Mouse (Mus musculus): ENCODE measurements around the gene Zfp683.

Zfp683 gene

DNA sequence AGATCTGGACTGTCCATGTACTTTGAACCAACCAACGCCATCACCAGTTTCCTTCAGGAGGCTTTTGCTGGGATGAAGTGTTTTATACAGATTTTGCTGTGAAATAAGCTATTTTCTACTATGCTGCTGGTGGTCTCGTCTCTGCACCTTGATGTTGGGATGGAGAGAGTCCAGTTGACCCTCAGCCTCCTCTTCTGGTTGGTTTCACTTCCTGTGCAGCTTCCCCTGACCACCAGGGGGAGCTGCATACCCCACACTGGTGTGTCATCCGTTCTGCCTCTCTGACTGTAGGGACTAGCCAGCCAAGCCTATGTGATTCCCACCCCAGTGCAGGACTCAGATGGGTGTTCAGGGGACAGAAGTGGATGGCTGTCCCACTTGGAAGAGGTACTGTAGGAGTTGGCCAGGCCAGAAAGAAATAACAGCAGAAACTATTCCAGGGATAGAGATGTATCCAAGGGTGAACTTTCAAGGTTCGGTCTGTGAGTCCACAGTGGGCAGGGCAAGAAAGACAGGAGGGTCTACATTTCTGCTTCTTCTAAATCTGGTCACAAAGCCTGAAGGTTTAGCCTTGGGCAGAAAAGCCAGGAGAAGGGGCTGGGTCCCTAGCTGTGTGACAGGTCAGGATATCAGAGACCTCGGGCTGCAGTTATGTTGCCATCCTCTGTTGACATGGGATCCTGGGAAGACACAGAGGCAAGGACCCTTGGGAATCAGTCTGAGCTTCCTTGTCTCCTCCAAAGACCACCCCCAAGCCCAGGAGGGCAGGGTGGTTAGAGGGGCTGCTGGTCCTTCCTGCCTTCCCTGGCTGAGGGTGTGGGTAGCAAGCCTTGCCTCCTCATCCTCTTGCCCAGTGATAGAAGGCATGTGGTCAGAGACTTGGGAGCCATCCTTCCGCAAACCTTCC is 39.0 kb downstream of the Zfp683 start:
- DNase-seq (ENCODE audit: low read depth): peak; percentile 56

DNA sequence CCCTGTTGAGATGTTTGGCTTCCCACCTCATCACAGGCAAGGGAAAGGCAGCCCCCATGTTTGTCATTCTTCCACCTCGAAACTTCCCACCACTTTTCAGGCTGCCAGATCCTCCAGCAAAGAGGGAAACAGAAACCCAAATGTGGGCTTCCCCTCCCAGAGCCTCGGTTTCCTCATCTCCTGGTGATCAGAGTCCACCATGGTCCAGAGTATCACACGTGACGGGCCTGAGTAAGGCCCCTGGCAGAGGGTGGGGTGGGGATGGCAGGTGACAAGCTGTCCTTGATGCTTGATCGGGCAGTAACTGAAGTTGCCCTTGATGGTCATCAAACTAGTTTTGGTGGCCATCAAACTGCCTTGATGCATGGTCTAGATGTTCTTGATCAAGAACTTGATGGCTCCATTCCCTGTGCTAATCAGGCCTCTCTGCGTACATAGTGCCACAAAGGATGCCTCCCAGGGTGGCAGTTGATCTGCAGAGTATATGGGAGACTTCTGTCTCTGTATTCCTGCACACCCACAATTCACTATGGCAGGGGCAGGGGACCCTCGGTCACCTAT is 40.4 kb downstream of the Zfp683 start:
- DNase-seq (ENCODE audit: low read depth): no peak

DNA sequence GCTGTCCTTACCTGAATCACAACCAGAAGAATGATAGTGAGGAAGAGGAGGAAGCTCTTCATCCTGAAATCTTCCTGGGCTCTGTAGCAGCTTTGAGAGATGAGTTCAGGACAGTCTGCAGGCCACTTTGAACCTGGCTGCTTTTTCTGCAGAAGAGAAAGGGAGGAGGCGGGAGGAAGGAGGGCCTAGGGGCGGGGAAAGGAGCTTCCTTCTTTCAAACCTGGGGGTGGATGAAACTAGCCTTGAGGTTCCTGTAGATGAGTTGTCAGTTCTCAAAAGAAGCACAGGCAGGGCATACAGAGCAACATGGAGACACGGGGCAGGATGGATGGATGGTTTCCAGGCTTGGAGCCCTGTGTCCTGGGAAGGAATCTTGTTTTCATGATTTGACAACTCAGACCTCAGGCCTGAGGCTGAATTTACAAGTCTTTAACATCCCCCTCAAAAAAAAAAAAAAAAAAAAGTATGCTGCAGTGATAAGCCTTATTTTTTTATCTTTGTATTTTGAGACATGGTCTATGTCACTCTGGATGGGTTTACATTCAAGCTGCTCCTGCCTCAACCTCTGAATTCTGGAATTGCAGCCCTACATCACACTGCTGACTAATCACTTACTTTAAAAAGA is 41.4 kb downstream of the Zfp683 start, which contains the start of gene Cd52:
Cd52 (minus strand) TSS at position 160 of the 625 bp plus-strand sequence.
- DNase-seq (ENCODE audit: low read depth): no peak

DNA sequence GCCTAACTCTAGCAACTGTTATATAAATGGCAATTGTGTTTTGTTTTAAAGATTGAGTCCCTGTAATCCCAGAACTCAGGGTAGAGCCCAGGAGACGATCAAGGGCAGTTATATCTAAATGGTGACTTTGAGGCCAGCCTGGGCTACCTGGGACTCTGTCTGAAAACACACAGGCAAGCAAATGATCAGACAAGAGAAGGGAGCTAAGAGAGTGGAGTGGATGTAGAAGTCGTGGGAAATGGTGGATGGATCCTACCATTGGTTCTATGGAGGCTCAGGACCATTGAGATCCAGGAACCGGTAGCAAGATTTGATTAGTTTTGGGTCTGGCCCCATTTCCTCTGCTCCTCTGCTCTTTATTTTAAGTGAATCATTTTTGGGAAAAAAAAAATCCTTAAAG is 42.5 kb downstream of the Zfp683 start:
- no peak for DNase-seq (ENCODE audit: low read depth)

DNA sequence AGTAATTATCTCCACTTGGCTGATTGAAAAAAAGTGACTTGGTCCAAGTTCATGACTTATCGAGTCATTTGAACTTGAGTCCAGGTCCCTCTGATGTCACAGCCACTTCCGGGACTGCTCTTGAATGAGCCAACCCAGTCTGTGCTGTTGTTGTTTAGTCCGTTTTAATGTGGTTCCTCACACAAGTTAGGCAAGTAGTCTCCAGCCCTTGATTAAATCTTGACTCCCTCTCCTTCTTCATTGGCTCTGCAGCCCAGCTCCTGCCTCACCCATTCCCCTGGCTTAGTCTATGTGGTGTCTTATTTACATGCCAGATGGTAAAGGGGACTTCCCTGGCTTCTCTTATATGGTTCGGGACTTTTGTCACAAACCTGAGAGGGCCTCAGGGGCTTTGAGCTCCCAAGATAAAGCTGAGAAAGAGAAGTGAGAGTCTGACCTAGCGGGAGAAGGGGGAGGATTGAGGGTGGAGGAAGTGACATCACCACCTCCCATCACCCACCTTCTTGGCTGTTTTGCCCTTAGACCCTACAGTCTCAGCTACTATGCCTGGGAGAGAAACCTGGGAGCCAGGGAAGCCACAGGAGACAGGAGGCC is 43.5 kb downstream of the Zfp683 start:
- DNase-seq (ENCODE audit: low read depth): no peak

DNA sequence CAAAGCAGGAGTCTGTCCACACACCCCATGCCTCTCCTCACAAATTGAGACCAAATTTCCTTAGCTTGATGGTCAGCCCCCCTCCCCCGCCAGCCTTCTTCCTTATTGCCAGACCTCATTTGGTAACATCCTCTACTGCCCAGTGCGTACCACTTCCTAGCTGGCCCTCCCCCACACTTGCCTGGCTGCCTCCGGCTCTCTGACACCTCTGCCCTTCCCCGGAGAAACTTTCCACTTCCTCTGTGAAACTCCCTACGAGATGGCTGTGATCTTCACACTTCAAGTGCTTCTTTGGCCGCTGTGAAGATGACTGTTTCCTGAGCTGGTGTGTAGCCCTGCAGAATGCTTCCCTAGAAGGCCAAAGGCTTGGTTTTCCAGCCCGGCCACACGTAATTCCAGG is 45.0 kb downstream of the Zfp683 start:
- no peak for DNase-seq (ENCODE audit: low read depth)

DNA sequence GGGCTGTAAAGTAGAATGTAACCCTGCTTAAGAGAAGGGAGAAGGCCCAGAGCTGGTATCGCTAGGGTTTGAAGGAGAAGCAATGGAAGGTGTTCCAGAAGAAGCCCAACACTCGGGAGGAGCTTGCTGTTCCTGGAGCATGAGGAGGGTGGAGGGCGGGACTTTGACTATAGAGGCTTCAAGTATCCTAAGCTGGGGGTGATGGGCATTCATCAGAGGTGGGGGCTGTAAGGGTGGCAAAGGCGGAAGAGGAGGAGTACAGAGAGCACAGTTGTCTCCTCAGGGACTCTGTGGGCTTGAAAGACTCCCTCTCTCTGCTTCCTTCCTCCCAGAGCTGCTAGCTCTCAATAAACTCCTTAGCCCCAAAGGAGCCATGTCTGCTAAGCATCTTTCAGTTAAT is 46.6 kb downstream of the Zfp683 start:
- DNase-seq (ENCODE audit: low read depth): no peak

DNA sequence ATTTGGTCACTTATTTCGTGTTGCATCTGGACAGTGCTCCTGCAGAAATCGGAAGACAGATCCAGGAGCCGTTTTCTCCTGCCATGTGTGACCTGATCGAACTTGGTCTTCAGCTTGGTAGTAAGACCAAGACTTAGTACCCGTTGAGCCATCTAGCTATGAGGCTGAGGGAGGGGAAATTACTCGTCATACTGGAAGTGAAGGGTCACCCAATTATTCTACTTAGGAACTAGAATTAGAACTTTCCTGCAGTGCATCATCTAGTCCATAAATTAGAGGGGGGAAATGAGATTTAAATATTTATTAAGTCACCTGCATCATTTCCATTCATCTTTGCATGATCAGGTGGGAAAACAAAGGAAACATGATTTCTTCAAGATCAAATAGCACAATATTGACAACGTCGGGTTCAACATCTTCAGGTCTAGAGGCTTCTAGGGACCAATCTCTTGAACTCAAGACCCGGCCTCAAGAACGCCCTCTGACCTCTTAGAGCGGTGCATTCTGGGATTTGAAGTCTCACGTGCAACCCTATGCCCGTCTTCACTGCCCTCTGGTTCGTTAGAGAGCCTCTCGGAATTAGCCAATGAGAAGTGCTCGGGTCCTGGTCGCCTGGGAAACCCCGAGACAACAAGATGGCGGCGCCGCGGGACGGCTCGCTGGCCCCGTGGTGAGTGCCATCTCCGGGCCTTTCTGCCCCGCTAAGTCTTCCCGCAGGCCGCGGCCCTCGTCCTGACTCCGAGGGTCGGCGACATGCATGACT is 48.5 kb downstream of the Zfp683 start, which contains the start of gene Ubxn11:
Ubxn11 (plus strand) TSS at position 592 of the 763 bp plus-strand sequence.
- peak; percentile 73 for DNase-seq (ENCODE audit: low read depth)

DNA sequence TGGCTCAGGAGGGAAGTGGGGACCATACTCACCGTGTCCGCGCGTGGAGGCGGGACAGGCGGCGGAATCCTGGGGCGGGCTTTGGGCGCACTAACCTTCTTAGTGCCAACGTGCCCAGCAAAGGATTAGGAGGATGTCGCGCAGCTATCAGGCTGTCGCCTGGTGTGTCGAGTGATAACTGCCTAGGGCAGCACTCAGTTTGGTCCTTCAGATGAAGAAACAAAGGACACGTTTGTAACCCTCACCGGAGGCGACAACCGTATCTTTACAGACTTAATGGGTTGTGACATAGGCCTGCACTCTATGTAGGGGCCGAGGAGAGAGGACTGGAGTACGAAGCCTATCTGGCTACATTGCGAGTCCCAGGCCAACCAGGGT is 49.1 kb downstream of the Zfp683 start:
- no peak for DNase-seq (ENCODE audit: low read depth)

DNA sequence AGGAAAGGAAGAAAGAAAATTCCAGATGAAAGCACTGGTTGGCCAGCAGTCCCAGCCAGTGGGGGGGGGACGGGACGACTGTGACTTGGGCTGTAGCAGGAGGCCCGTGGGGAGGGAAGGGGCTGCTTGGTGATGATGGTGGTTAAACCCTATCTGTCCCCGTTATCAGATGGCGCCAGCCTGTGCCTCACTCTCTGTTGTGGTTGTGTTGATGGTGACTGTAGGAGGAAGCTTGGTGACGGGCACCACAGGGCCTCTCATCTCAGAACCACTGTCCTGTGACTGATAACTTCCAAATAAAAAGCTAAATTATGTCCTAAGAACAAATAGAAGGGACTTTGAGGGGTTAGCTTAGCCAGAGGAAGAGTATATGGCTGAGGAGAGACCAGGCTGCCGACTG is 52.5 kb downstream of the Zfp683 start:
- no peak for DNase-seq (ENCODE audit: low read depth)

DNA sequence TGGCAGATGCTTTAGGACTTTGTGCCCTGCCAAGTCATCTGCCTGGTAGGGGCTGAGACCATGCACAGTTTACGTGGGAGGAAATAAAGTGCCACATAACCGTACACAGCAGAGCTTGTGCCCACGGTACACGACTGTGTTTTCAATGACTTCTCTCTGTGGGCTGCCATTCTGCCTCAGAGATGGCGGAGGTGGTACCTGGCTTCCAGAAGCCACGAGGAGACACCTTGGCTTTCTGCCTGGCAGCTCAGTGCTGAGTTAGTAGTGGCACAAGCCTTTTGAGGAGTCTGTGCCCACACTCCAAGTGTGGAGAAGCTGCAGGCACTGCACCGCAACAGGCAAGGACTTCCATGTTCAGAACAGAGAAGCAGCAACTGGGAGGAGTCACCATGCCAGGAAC is 54.1 kb downstream of the Zfp683 start:
- no peak for DNase-seq (ENCODE audit: low read depth)

DNA sequence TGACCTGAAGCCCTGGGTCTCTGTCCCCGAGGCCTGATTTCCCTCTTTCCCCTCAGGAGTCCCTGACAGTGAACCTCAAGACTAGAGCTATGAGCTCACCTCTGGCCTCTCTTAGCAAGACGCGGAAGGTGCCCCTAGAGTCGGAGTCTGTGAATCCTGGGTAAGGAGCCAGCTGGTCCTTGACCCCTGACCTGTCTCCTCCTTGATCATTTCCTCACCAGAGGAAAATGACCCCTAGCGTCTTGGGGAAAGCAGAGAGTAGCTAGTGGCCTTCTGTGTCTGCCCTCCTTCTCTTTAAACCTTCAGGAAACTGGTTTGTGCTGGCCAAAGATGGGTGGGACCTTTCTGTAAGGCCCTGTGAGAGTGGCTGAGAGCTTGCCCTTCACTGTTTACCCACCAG is 54.6 kb downstream of the Zfp683 start:
- no peak for DNase-seq (ENCODE audit: low read depth)

All from c-Kit-positive CD71-negative TER-119-negative erythroid progenitor cells, embryonic 14.5 days (primary cell).